Mouse (Mus musculus): ENCODE results near the gene Ldlrad3.

Ldlrad3 gene

GRCm38 (mm10) chr2:102076237-102076636 is 109.9 kb downstream of the Ldlrad3 start:
- in situ Hi-C loops (cut with MboI, MseI) = no loop called here

GRCm38 (mm10) chr2:102073266-102074037 is 112.7 kb downstream of the Ldlrad3 start:
- in situ Hi-C loops (cut with MboI, MseI) = no loop called here

GRCm38 (mm10) chr2:102072859-102073258 is 113.3 kb downstream of the Ldlrad3 start:
- in situ Hi-C loops (cut with MboI, MseI) = no loop called here

GRCm38 (mm10) chr2:102071022-102071717 is 115.0 kb downstream of the Ldlrad3 start:
- in situ Hi-C loops (cut with MboI, MseI) = no loop called here

DNA sequence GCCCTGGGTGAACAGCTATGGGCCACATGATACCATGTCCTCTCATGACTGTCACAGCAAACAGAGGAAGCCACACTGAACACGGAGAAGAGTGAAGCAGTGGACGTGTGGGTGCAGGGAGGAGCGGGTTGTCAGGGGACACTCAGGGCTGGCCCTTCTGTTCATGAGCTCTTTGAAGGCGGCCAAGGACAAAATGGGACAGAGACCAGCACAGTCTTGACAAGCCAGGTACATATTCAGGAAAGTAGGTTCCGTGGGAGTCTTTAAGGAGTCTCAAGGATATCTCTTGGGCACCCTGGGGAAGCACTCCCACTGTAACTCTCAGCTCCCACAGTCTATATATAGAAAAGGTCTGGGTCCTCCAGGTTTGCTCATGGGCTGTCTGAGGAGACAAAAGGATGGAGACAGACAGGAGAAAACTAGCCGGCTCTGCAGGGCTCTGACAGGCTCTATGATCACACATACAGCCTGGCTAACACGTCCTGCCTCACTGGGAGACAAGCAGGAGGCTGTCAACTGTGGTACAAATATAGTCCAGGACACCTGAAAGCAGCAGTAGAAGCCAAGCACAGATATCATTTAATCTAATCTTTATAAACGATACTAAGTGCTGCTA is 121.3 kb downstream of the Ldlrad3 start:
- in situ Hi-C loops (cut with MboI, MseI) = no loop called here

DNA sequence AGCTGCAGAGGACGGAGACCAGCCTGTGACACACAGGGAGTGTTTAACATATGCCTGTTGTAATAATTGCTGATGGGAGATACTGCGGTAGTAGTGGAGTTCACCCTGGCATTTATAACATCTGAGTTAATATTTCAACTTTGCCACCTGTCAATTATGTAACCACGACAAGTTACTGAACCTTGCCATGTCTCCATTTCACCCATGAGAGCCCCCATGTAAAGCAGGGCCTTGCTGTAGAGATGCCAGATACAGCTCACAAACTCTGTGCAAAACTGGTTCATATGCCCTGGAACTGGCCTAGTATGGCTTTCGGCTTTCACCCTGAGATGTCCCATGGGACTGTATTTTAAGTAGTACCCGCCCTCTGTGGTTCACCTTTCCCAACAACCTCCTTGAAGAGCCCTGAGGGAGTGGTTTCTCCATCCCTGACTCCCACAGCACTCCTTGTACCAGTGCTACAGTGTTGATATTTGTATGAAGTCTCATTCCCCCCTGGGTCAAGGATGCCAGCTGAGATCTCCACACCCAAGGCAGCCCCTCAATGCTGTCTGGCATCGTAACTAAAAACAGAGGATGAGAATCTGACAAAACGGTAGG is 122.2 kb downstream of the Ldlrad3 start:
- in situ Hi-C loops (cut with MboI, MseI) = no loop called here

DNA sequence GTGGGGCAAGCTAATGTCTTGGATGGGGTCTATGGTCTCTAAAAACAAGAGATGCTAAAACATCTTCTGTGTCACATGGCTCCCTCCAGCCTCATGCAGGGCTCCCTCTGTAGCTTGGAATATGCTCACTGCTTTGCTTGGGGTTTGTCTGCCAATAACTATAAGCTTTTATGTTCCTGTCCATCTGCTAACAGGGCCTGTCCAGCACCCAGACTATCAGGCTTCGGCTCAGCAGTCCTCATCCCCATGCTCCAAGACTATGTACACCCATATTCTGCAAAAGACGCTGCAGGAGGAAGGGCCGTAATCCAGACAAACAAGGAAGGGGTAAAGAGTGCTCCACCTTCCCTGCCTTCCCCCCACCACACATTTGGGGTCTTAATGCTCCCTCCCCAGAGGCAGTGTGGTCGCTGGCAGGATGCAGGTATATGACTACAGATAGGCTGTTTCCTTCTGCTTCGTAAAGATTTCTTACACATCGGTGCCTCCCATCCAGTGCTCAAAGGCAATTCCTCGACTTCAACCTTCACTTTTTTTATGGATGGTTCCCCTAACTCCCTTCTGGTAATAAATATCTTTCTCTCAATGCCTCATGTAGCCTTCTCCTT is 123.2 kb downstream of the Ldlrad3 start:
- in situ Hi-C loops (cut with MboI, MseI) = no loop called here

GRCm38 (mm10) chr2:102061921-102062320 is 124.3 kb downstream of the Ldlrad3 start:
- in situ Hi-C loops (cut with MboI, MseI) = no loop called here

DNA sequence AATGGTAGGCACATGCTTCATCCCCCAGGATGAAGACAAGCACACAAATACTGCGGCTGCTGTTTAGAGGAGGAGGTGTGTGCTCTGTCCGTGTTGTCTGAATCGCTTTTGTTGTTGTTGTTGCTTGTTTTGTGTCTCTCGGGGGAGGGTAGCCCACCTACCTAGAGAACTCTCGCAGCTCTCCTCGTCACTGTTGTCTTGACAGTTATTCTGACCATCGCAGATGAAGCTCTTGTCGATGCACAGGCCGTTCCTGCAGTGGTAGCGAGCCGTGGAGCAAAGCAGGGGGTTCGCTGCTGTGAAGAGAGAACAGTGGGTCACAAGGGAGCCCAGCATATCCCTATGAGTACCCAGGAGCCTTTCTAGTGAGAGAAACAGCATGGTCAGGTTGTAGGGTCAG is 128.4 kb downstream of the Ldlrad3 start:
- in situ Hi-C loops (cut with MboI, MseI) = no loop called here

DNA sequence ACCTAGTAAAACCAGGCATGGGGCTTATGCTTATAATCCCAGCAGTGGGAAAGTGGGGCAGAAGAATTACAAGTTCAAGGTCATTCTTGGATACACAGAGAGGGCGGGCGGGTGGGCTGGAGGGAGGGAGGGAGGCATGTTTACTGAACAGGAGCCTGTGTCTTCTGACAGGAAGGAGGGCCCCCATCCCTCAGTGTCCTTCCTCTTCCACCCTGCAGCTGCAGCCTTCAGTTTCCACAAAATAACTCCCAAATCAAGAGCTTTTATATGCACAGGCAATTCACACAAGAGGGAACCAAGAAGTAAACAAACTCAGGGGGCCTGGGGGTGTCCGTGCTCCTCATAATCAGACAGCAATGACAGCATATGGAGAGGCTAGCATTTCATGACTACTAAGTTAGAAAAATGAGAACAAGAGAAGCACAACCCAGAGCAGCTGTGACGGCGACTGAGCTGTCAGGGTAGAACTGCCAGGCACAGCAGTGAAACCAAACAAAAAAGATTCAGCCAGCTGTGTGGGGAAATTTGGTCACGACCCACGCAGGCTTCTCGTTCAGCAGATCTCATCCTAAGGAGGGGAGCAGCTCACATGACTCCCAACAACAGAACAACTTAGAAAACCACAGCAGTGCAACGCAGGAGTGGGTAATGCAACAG is 129.0 kb downstream of the Ldlrad3 start:
- in situ Hi-C loops (cut with MboI, MseI) = no loop called here

- in situ Hi-C loops (cut with MboI, MseI) = no loop called here
These were observed 130.0 kb downstream of the Ldlrad3 start for GRCm38 (mm10) chr2:102056144-102056543.

GRCm38 (mm10) chr2:102052951-102053660 is 133.1 kb downstream of the Ldlrad3 start:
- in situ Hi-C loops (cut with MboI, MseI) = no loop called here

DNA sequence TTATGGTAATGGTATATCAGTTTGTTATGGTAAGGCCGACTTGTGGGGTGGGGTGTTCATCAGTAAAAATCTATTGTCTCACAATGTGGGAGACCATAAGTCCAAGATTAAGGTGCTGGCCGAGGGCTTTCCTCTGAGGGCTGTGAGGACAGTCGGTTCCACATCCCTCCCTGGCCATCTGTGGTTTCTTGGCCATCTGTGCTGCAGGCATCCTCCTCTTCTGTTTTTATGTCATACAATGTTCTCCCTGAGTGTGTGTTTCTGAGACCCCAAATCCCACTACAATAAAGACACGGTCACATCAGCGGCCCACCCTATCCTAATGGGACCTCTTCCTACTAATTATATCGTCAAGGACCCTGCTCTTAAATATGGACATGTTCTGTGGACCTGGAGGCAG is 133.8 kb downstream of the Ldlrad3 start:
- in situ Hi-C loops (cut with MboI, MseI) = no loop called here

- in situ Hi-C loops (cut with MboI, MseI) = no loop called here
These were observed 136.2 kb downstream of the Ldlrad3 start for GRCm38 (mm10) chr2:102049866-102050550.

GRCm38 (mm10) chr2:102048296-102049175 is 137.6 kb downstream of the Ldlrad3 start:
- in situ Hi-C loops (cut with MboI, MseI) = no loop called here

GRCm38 (mm10) chr2:102046481-102046880 is 139.7 kb downstream of the Ldlrad3 start:
- in situ Hi-C loops (cut with MboI, MseI) = no loop called here

DNA sequence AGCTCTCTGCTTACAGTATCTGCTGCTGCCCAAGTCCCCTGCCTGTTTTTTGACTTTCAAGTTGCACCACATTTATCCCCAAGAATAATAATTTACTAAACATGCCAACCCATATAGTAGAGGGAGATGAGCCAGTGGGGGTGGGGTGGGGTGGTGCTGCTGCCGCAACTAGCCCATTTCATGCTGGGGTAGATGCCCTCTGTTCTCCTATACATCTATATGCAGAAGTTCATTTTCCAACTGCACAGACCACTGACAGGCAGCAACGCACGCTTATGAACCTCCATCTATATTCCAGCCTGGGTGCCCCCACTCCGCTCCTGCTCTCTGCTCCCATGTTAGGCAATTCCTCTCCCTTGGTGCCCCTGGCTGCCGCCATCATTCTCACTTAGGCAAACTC is 145.7 kb downstream of the Ldlrad3 start:
- in situ Hi-C loops (cut with MboI, MseI) = no loop called here

DNA sequence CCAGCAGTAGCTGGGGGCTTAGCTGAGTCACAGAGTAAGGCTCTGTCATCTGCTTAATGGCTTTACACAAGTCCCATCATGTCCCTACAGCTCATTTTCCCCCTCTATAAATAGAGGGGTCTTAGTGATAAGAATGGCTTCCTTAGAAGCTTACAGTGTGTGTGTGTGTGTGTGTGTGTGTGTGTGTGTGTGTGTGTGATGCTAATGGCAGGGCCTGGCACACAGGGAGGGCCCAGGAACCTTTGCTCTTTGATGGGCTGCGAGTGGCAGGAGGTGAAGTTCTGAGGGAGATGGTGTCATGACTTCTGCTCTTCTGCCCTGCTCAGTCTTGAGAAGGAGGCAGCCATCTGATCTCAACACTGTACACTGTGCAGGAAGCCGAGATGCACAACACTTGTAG is 146.2 kb downstream of the Ldlrad3 start:
- in situ Hi-C loops (cut with MboI, MseI) = no loop called here

All from T-helper 1 cell (primary cell).